Mouse (Mus musculus) T-helper 17 cell (primary cell): ENCODE results near the gene Polr2c.
"Not testable (repeated sequence)": the region's sequence is repeated elsewhere in the genome, so short reads cannot be mapped to it uniquely, and the experiment has no call there.

Experiments
- in situ Hi-C, 2 experiments: fragments of 300-600 bp; cut with MboI, MseI; formaldehyde crosslinking; loops; 1 replicate in 1 of 2; 2 replicates in 1 of 2; pipeline ENCODE4 v1.15.1; 2025; ENCODE audit warnings: high pct_unique_total_duplicates in 2 of 2

Polr2c gene

DNA sequence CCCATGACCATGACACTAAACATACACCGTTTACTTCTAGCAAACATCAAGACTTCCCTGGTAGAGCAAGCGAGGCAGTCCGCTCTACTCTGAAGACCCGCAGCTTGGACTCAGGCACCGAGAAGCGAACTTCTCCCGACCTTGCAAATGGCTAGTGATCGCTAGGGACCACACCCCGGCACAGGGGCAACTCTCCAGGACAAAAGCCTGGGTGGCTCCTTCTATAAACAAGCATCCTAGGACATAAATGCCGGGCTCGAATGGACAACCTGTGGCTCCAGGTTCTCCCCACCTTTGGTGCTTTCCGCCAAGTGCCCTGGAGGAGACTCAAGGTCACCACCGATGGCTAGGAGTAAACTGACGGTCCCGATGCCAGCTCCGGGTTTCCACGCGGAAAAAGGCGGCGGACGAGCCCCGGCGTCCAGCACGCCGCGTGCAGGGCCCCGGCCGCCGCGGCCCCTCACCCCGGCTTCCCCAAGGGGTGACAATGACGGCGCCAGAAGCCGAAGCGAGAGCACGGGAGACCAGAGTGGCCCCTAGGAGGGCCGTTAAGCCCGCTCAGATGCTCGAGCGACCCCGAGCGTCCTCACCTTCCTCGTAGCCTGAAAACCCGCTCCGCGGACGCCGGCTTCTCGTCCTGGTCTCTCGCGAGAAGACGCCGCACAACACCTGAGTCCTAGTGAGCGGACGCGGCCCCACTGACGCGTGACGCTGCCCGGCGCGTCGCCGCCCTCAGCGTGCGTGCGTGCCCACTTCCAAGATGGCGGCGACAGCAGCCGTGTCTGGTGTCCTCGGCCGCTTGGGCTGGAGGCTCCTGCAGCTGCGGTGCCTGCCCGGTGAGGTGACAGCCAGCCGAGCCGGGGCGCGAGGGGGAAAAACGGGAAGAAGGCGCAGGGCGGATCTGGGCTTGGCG is 19.3 kb upstream of the Polr2c start, which contains the start of the genes Coq9 and Ciapin1:
Gene Coq9 (plus strand): TSS at position 660 of the 913 bp plus-strand sequence.
Gene Ciapin1 (minus strand): TSS at position 697 of the 913 bp plus-strand sequence.
- in situ Hi-C loops, result no loop called here

DNA sequence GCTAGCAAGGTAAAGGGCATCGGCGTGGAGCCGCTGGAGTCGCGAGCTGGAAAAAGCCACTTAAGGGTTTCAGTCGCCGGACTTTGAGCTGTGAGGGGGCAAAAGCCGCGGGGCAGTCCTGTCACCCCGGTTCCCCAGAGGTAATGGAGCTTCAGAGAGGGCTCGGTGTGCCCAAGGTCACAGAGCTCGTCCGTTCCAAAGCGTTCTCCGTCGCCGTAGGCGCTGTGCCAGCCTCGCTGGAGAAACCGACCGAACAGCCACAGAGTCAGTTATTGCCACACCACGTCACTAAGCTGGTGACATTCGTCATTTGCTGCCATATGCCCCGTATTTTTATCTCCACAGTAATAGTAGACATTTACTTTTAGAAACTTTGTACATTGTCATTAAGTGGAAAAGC is 18.6 kb upstream of the Polr2c start:
- in situ Hi-C loops, result no loop called here

- in situ Hi-C loops, result no loop called here
Observed at GRCm38 (mm10) chr8:94841183-94841582, 16.1 kb upstream of the Polr2c start.

DNA sequence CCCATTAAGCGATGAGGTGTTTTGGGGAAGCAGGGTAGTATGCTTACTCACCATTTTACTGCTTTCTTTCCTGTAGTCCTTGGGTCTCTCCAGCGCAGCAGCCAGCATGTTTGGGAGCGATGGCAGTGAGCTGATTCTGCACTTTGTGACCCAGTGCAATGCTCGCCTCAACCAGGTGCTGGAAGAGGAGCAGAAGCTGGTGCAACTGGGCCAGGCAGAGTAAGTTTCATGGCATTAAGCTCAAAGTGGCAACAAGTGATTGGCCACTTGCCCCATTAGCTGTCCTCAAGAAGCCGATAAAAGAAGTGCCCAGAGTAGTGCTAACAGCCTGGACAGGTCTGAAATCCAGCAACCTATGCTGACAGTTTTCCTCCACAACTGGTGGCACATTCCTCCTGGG is 7.2 kb upstream of the Polr2c start:
- in situ Hi-C loops, result no loop called here

GRCm38 (mm10) chr8:94854761-94855160 is 2.5 kb upstream of the Polr2c start:
- in situ Hi-C loops, result not testable (repeated sequence)

DNA sequence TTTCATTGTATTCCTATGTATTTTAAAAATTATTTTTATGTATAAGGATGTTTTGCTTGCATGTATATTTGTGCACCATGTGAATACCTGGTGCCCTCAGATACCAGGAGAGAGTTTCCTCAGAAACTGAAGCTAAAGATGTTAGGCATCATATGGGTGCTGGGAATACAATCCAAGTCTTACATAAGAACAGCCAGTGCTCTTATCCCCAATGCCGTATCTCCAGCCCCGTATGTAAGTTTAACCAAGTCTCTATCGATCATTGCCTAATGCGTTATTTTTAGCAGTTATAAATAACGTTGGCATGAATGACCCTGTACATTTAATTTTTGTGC is 272 bp upstream of the Polr2c start:
- in situ Hi-C loops, result no loop called here

DNA sequence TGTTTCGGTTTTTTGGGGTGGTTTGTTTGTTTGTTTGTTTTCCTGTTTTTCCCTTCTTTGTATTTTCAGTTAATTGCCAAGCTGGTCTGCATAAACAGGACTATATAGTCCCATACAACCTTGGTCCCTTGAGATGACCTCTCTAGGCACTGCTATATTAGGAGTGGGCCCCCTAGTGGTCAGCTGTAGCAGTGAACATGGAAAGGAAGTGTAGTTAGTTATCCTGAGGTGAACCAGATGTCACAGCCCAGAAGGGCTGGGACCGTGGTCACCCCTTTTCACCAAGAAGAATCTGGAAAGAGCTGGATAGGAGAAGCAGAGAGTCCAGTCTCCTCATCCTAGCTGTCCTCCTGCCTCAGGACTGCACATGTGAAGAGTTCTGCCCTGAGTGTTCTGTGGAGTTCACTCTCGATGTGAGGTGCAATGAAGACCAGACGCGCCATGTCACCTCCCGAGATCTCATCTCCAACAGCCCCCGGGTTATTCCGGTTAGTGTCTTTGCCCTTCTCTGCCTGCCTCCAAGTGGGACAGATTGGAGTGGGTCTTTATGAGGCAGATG is 4.2 kb downstream of the Polr2c start:
- in situ Hi-C loops, result no loop called here

DNA sequence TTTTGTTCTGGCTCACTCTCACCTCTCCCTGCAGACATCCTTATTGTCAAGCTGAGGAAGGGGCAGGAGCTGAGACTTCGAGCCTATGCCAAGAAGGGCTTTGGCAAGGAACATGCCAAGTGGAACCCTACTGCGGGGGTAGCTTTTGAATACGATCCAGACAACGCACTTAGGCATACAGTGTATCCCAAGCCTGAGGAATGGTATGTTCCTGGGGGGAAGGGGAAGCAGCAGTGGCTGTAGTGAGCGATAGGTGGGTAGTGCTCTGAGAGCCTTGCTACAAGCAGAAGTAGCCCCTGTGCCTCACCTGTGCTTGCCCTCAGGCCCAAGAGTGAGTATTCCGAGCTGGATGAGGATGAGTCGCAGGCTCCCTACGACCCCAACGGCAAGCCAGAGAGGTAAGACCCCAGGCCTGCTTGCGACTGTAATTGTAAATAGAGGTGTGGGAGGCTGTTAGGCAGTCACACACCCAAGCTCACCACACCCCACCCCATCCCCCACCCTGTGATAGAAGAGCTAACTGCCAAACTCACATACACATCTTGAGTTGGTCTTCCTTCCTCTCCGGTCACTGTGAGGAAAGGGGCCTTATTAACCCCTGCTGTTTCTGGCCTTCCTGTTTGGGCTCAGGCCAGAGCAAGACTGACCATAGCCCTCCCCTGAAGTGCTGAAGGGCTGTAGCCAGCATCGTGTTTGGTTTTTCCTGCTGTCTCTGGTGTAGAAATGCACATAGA is 5.4 kb downstream of the Polr2c start:
- in situ Hi-C loops, result no loop called here

DNA sequence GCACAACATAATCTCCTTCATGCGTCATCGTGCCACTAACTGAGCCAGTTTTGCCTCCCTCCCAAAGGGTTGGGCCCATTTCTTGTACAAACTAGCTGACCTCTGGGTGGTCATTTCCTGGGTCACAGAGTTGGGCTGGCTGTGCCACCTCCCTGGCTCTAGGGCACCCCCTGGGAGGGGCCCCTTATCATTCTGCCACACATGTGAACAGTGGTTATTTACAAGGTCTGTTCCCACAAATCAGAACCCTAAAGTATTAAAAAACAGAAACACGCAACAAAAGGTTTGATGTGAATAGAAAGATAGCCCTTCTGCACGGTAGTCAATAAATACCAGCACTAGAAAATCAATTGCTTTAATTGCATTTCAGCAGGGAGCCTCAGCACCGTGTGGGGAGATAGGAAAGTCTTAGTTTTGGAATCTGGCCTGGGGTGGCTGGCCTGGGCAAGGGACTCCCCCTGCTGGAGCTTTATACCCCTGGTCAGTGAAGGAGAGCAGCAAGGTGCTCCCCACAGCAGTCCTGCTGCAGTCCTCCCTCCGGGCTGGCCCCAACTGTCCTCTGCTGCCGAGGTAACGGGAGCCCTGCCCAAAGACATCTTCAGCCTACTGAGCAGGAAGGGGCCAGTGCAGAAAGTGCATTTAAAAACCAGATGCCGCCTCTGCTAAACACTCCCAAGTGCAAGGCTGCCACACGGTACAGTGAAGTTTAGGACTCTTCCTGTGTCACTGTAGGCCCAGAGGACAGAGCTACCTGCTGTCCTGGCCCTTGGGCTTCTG is 6.8 kb downstream of the Polr2c start:
- in situ Hi-C loops, result no loop called here

GRCm38 (mm10) chr8:94865292-94865691 is 8.0 kb downstream of the Polr2c start:
- in situ Hi-C loops, result no loop called here

DNA sequence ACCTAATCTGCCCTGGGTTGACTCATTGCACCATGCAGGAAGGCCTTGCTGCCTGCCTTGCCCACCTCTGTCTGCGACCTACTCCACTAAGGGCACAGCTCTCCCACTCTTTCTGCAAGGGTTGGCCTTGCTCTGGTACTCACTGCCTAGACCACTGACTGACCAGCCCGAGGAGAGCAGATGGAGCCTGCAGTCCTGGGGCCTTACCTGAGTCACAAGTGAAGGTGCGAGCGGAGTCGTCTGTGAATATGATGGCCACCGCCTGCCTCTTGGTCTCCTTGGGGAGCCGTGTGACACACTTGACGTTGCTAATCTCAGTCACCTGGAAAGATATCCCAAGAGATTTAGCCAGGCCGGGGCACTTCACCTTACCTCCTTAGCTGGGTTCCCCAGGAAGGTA is 9.7 kb downstream of the Polr2c start:
- in situ Hi-C loops, result no loop called here

DNA sequence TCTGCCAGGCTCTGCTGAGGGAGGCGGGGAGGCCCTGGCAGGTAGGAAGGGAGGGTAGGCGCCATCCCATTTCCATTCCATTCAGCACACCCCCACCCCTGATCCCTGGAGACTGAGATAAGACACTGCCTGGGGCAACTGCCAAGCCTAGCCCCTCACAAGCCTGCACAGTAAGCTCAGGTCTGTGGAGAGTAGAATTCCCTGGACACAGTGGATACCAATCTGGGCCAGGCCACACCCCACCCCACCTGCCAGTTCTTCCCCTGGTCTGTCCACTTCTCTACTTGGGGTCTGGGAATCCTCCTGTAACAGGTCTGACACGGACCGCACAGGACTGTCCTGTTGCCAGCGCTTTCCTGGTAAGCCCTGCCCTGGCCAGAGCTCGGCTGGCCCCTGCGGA is 11.9 kb downstream of the Polr2c start:
- in situ Hi-C loops, result no loop called here

DNA sequence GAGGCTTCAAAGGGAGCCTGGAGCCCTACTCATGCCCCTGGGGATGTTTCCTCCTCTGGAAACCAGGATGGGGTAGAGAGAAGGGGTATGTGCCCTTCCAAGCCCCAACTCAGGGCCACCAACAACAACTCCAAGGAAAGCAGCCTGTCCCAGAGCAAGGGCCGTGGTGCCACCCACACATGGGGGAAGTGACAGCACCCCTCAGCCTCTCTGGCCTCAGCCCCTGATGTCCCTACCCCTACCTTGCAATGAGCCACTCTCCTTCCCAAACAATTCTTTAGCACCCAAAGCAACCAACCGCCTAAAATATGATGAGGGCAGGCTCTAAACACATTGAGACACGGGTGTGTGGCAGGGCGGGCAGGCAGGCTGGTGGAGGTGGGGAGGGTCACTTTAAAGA is 12.8 kb downstream of the Polr2c start:
- in situ Hi-C loops, result no loop called here

DNA sequence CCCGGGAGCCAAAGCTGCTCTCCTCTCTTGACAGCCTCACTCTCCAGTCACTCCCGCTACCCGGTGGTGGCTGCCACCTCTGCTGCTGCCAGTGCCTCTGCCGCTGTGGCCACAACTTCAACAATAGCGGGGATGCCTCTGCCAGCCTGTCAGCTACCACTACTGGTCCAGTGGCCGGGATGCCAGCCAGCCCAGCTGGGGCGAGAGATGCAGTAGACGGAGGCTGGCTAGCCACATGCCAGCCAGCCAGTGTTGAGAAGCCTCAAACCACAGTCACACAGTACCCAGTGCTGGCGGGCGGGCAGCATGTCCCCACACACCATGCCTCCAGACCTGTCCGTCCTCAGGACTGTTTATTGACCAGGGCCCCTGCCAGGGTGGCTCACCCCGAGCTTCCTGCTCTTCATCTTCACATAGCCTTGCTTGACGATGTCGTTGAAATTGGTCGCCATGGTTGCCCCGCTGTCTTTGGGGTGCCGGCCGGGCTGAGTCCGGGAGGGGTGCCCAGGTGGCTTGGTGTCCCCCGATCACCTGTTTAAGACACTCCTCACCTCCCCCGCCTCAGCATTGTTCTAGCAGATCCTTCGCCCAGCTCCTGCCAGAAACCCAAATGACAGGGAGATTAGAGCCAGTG is 13.3 kb downstream of the Polr2c start:
- in situ Hi-C loops, result no loop called here

DNA sequence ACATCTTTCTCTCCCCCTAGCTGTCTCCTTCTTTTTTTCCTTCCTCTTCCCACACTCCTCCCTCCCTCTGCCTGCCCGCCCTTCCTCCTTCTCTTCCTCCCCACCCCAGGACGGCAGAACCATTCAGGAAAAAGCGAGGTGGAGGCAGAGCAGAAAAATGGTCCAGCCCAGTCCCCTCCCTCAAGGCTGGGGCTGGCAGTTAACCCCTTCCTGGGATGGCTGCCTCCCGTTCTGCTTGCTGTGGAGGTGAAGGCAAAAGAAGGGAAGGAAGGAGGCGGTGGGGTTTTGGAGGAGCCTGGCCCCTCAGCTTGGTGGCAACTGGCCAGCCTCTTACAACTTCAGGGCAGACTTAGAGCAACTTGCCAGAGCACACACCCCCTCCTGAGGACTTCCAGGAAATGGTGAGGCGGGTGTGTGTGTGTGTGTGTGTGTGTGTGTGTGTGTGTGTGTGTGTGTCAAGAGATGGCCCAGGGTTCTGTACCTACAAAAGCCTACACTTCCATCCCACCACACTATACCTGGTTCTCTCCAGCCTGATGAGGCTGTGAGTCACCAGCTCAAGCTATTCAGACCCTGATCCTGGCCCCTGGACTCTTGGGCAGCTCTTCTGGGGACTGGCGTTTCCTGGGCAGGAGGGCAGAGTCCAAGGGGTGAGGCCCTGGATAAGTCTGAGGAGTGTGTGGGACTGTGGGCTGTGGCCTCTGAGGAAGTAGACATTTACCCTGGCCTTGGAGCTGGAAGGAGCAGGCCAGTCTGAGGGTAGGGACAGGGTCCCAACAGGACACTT is 14.1 kb downstream of the Polr2c start:
- in situ Hi-C loops, result no loop called here

- in situ Hi-C loops, result no loop called here
Observed at GRCm38 (mm10) chr8:94872156-94872555, 14.9 kb downstream of the Polr2c start.

- in situ Hi-C loops, result no loop called here
Observed at GRCm38 (mm10) chr8:94872576-94872975, 15.3 kb downstream of the Polr2c start.

- in situ Hi-C loops, result no loop called here
Observed at GRCm38 (mm10) chr8:94874358-94874757, 17.1 kb downstream of the Polr2c start.

DNA sequence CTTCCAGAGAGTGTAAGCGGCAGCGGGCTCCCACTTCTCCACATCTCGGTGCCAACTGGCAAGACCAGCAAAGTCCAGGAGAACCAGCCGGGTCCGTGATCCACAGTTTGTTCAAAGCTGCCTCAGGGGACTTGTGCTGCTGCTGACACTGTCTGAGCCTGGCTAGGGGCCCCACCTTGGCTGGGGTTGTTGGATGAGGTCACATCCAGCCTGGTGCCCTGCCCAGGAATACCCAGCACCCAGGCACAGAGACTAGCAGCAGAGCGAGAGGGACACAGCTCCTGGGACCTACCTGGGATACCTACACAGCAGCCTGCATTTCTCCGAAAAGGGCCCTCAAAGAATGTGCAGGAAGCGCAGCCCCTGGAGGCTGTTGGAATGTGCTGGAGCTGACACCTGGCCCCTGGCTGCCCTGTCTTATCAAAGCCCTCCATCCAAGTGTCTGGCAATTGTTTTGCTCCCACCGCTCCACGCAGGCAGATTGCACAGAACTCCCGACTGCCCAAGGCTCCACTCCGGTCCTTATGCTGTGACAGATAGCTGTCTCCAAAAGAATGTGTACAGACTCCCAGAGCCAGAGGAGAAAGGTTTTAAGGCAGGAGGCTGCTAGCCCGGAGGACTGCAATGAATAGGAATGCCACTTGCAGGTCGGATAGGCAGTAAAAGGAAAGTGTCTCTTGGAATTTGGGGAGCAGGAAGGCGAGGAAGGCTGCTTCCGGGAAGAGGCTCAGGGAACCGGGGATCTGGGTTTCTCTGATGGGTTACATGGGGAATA is 18.0 kb downstream of the Polr2c start:
- in situ Hi-C loops, result no loop called here

DNA sequence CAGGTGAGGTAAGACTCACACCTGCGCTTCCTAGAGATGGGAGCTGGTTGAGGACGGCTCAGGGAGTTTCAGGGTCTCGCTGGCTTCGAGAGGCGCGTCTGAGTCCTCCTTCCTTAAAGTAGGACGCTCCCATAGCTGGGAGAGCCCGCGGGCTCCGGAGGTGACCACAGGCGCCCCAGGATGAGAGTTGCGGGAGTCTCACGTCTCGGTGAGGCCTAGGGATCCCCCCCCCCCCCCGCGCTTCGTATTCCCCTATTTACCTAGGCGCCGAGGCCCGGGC is 18.6 kb downstream of the Polr2c start:
- in situ Hi-C loops, result no loop called here
